Mouse (Mus musculus): ENCODE results near the gene Pgm5. TPM values are rescaled to one million over a fixed set of nuclear protein-coding genes. Genes with fewer than 3 reads are reported as not detected.
"Not testable (repeated sequence)": the region's sequence is repeated elsewhere in the genome, so short reads cannot be mapped to it uniquely, and the experiment has no call there.

Pgm5 gene
- polyA plus RNA-seq, 1 experiment from 2014 or later: 0.14 TPM

- Histone ChIP-seq H3K4me1 (ENCODE audit: control insufficient read depth, low read depth, low read length) (no peaks in the 10 kb centered on the region), H3K27me3 (ENCODE audit: control insufficient read depth, insufficient read depth, low read depth, low read length) (peaks cover 73% of the 10 kb centered on the region), H3K36me3 (ENCODE audit: control insufficient read depth, insufficient read depth) (no peaks in the 10 kb centered on the region), H3K9ac (ENCODE audit: low read depth, low read length) (no peak overlapping the region), H3K4me2 (ENCODE audit: low read depth, low read length) (no peak overlapping the region), H3K27ac (ENCODE audit: low read length) (no peak overlapping the region), H3K4me3 (ENCODE audit: low read depth, low read length) (no peak overlapping the region), H3K9me3 (replicated peaks; ENCODE audit: control insufficient read depth, low read length) (no peaks in the 10 kb centered on the region)
- 3% methylated on average over 34 of the region's 34 CpGs for WGBS (ENCODE audit: insufficient replicate concordance)
- no peak for ATAC-seq (ENCODE audit: low read depth)
Measured at GRCm38 (mm10) chr19:24898737-24899577, 37.3 kb upstream of the Pgm5 start.

GRCm38 (mm10) chr19:24897896-24898736 lies 36.5 kb upstream of the Pgm5 start:
- no peak for ATAC-seq (ENCODE audit: low read depth)
- Histone ChIP-seq H3K36me3 (ENCODE audit: control insufficient read depth, insufficient read depth) (no peaks in the 10 kb centered on the region), H3K4me1 (ENCODE audit: control insufficient read depth, low read depth, low read length) (no peaks in the 10 kb centered on the region), H3K27ac (ENCODE audit: low read length) (no peak overlapping the region), H3K9ac (ENCODE audit: low read depth, low read length) (no peak overlapping the region), H3K9me3 (replicated peaks; ENCODE audit: control insufficient read depth, low read length) (no peaks in the 10 kb centered on the region), H3K4me2 (ENCODE audit: low read depth, low read length) (no peak overlapping the region), H3K4me3 (ENCODE audit: low read depth, low read length) (no peak overlapping the region), H3K27me3 (ENCODE audit: control insufficient read depth, insufficient read depth, low read depth, low read length) (peaks cover 68% of the 10 kb centered on the region)
- 3% methylated on average over 20 of the region's 20 CpGs for WGBS (ENCODE audit: insufficient replicate concordance)

GRCm38 (mm10) chr19:24897006-24897895 lies 35.6 kb upstream of the Pgm5 start:
- Histone ChIP-seq H3K27me3 (ENCODE audit: control insufficient read depth, insufficient read depth, low read depth, low read length) (peaks cover 60% of the 10 kb centered on the region), H3K9me3 (replicated peaks; ENCODE audit: control insufficient read depth, low read length) (no peaks in the 10 kb centered on the region), H3K9ac (ENCODE audit: low read depth, low read length) (no peak overlapping the region), H3K4me2 (ENCODE audit: low read depth, low read length) (no peak overlapping the region), H3K4me1 (ENCODE audit: control insufficient read depth, low read depth, low read length) (no peaks in the 10 kb centered on the region), H3K4me3 (ENCODE audit: low read depth, low read length) (no peak overlapping the region), H3K27ac (ENCODE audit: low read length) (no peak overlapping the region), H3K36me3 (ENCODE audit: control insufficient read depth, insufficient read depth) (no peaks in the 10 kb centered on the region)
- WGBS (ENCODE audit: insufficient replicate concordance): 3% methylated on average over 57 of the region's 57 CpGs
- no peak for ATAC-seq (ENCODE audit: low read depth)

GRCm38 (mm10) chr19:24896536-24896935 lies 34.9 kb upstream of the Pgm5 start:
- Histone ChIP-seq H3K4me2 (ENCODE audit: low read depth, low read length) (no peak overlapping the region), H3K4me3 (ENCODE audit: low read depth, low read length) (no peak overlapping the region), H3K9me3 (replicated peaks; ENCODE audit: control insufficient read depth, low read length) (no peaks in the 10 kb centered on the region), H3K36me3 (ENCODE audit: control insufficient read depth, insufficient read depth) (no peaks in the 10 kb centered on the region), H3K9ac (ENCODE audit: low read depth, low read length) (no peak overlapping the region), H3K27ac (ENCODE audit: low read length) (no peak overlapping the region), H3K27me3 (ENCODE audit: control insufficient read depth, insufficient read depth, low read depth, low read length) (peaks cover 53% of the 10 kb centered on the region), H3K4me1 (ENCODE audit: control insufficient read depth, low read depth, low read length) (no peaks in the 10 kb centered on the region)
- ATAC-seq (ENCODE audit: low read depth): no peak
- WGBS (ENCODE audit: insufficient replicate concordance): 12% methylated on average over 4 of the region's 4 CpGs

GRCm38 (mm10) chr19:24886888-24887287 lies 25.2 kb upstream of the Pgm5 start:
- no peak for ATAC-seq (ENCODE audit: low read depth)
- H3K4me3 ChIP-seq (ENCODE audit: low read depth, low read length): no peak overlapping the region
- 57% methylated on average over 3 of the region's 3 CpGs for WGBS (ENCODE audit: insufficient replicate concordance)

GRCm38 (mm10) chr19:24885504-24885903 lies 23.8 kb upstream of the Pgm5 start:
- no peak overlapping the region for H3K27ac ChIP-seq (ENCODE audit: low read length)
- H3K4me3 ChIP-seq (ENCODE audit: low read depth, low read length): no peak overlapping the region
- peaks cover 2% of the 10 kb centered on the region; the same call in 1 of the 2 replicates for H3K27me3 ChIP-seq (ENCODE audit: control insufficient read depth, insufficient read depth, low read depth, low read length)
- H3K4me1 ChIP-seq (ENCODE audit: control insufficient read depth, low read depth, low read length): no peaks in the 10 kb centered on the region
- H3K36me3 ChIP-seq (ENCODE audit: control insufficient read depth, insufficient read depth): no peaks in the 10 kb centered on the region
- ATAC-seq (ENCODE audit: low read depth): no peak
- no peak overlapping the region for H3K9ac ChIP-seq (ENCODE audit: low read depth, low read length)
- no peaks in the 10 kb centered on the region for H3K9me3 ChIP-seq (replicated peaks; ENCODE audit: control insufficient read depth, low read length)
- no peak overlapping the region for H3K4me2 ChIP-seq (ENCODE audit: low read depth, low read length)
- WGBS (ENCODE audit: insufficient replicate concordance): 11% methylated on average over 5 of the region's 5 CpGs

More at GRCm38 (mm10) chr19:24886888-24887287, 25.2 kb upstream of the Pgm5 start:
- no peak overlapping the region for H3K27ac ChIP-seq (ENCODE audit: low read length)
- no peaks in the 10 kb centered on the region for H3K9me3 ChIP-seq (replicated peaks; ENCODE audit: control insufficient read depth, low read length)
- H3K27me3 ChIP-seq (ENCODE audit: control insufficient read depth, insufficient read depth, low read depth, low read length): peaks cover 2% of the 10 kb centered on the region; the same call in 1 of the 2 replicates
- H3K9ac ChIP-seq (ENCODE audit: low read depth, low read length): no peak overlapping the region
- H3K36me3 ChIP-seq (ENCODE audit: control insufficient read depth, insufficient read depth): no peaks in the 10 kb centered on the region
- H3K4me2 ChIP-seq (ENCODE audit: low read depth, low read length): no peak overlapping the region
- no peaks in the 10 kb centered on the region for H3K4me1 ChIP-seq (ENCODE audit: control insufficient read depth, low read depth, low read length)

- ATAC-seq (ENCODE audit: low read depth): no peak
- H3K9me3 ChIP-seq (replicated peaks; ENCODE audit: control insufficient read depth, low read length): no peaks in the 10 kb centered on the region
Measured at GRCm38 (mm10) chr19:24881237-24881636, 19.6 kb upstream of the Pgm5 start.

GRCm38 (mm10) chr19:24875129-24875870 lies 13.6 kb upstream of the Pgm5 start, which contains the start of gene Gm10053:
Gm10053 (plus strand) TSS chr19:24875686.
- not testable (repeated sequence) for H3K9me3 ChIP-seq (replicated peaks; ENCODE audit: control insufficient read depth, low read length); H3K36me3 ChIP-seq (ENCODE audit: control insufficient read depth, insufficient read depth)
- ATAC-seq (ENCODE audit: low read depth): peak; percentile 65

More at GRCm38 (mm10) chr19:24881237-24881636, 19.6 kb upstream of the Pgm5 start:
- H3K27me3 ChIP-seq (ENCODE audit: control insufficient read depth, insufficient read depth, low read depth, low read length): no peaks in the 10 kb centered on the region
- no peak overlapping the region for H3K27ac ChIP-seq (ENCODE audit: low read length)
- H3K4me1 ChIP-seq (ENCODE audit: control insufficient read depth, low read depth, low read length): no peaks in the 10 kb centered on the region
- no peaks in the 10 kb centered on the region for H3K36me3 ChIP-seq (ENCODE audit: control insufficient read depth, insufficient read depth)
- WGBS (ENCODE audit: insufficient replicate concordance): 55% methylated on average over 4 of the region's 4 CpGs
- no peak overlapping the region for H3K4me3 ChIP-seq (ENCODE audit: low read depth, low read length)
- H3K4me2 ChIP-seq (ENCODE audit: low read depth, low read length): no peak overlapping the region
- no peak overlapping the region for H3K9ac ChIP-seq (ENCODE audit: low read depth, low read length)

More at GRCm38 (mm10) chr19:24875129-24875870, 13.6 kb upstream of the Pgm5 start, which contains the start of gene Gm10053:
- WGBS (ENCODE audit: insufficient replicate concordance): 56% methylated on average over 23 of the region's 26 CpGs
- not testable (repeated sequence) for H3K27me3 ChIP-seq (ENCODE audit: control insufficient read depth, insufficient read depth, low read depth, low read length); H3K27ac ChIP-seq (ENCODE audit: low read length); H3K9ac ChIP-seq (ENCODE audit: low read depth, low read length); H3K4me3 ChIP-seq (ENCODE audit: low read depth, low read length); H3K4me2 ChIP-seq (ENCODE audit: low read depth, low read length); H3K4me1 ChIP-seq (ENCODE audit: control insufficient read depth, low read depth, low read length)
